Mouse (Mus musculus): ENCODE measurements at regions not wholly inside any gene's neighbourhood (a gene's known extent, or its start where the extent isn't known, plus 50 kb on each side); places are given as distances from the start of the nearest gene placed in this dataset.

GRCm38 (mm10) chr9:122521569-122521968, 170.2 kb downstream of the Abhd5 start:
- Histone ChIP-seq H3K27ac (ENCODE audit: insufficient read depth, low read depth, low read length) (no peak overlapping the region), H3K36me3 (ENCODE audit: control insufficient read depth, insufficient read depth, low read length) (no peaks in the 10 kb centered on the region), H3K27me3 (replicated peaks; ENCODE audit: control insufficient read depth, insufficient read depth, low read length) (no peaks in the 10 kb centered on the region), H3K4me1 (ENCODE audit: control insufficient read depth, insufficient read depth, low read length) (no peaks in the 10 kb centered on the region), H3K4me3 (ENCODE audit: insufficient read depth, low read depth, low read length) (no peak overlapping the region)
- 51% methylated on average over 5 of the region's 5 CpGs for WGBS
- DNase-seq: peak; percentile 33
- no peak for TF ChIP-seq CTCF (conservative IDR thresholded peaks at IDR 0.05; ENCODE audit: insufficient read depth, insufficient read length, low read depth, low read length)
- TF ChIP-seq POLR2A (IDR thresholded peaks at IDR 0.05; ENCODE audit: low read depth, low read length): no peak

- TF ChIP-seq POLR2A (IDR thresholded peaks at IDR 0.05; ENCODE audit: low read depth, low read length) (no peak), CTCF (conservative IDR thresholded peaks at IDR 0.05; ENCODE audit: insufficient read depth, insufficient read length, low read depth, low read length) (no peak)
- Histone ChIP-seq H3K4me1 (ENCODE audit: control insufficient read depth, insufficient read depth, low read length) (no peaks in the 10 kb centered on the region), H3K27me3 (replicated peaks; ENCODE audit: control insufficient read depth, insufficient read depth, low read length) (no peaks in the 10 kb centered on the region), H3K27ac (ENCODE audit: insufficient read depth, low read depth, low read length) (no peak overlapping the region), H3K4me3 (ENCODE audit: insufficient read depth, low read depth, low read length) (no peak overlapping the region), H3K36me3 (ENCODE audit: control insufficient read depth, insufficient read depth, low read length) (no peaks in the 10 kb centered on the region)
- DNase-seq: no peak
- WGBS: 33% methylated on average over 10 of the region's 10 CpGs
These were observed 174.2 kb downstream of the Abhd5 start for GRCm38 (mm10) chr9:122525621-122526055.

- DNase-seq: no peak
- no peaks in the 10 kb centered on the region for H3K4me1 ChIP-seq (ENCODE audit: control insufficient read depth, insufficient read depth, low read length)
- H3K36me3 ChIP-seq (ENCODE audit: control insufficient read depth, insufficient read depth, low read length): no peaks in the 10 kb centered on the region
- H3K27me3 ChIP-seq (replicated peaks; ENCODE audit: control insufficient read depth, insufficient read depth, low read length): no peaks in the 10 kb centered on the region
- no peak overlapping the region for H3K27ac ChIP-seq (ENCODE audit: insufficient read depth, low read depth, low read length)
- H3K4me3 ChIP-seq (ENCODE audit: insufficient read depth, low read depth, low read length): no peak overlapping the region
- 81% methylated on average over 6 of the region's 6 CpGs for WGBS
- TF ChIP-seq POLR2A (IDR thresholded peaks at IDR 0.05; ENCODE audit: low read depth, low read length) (no peak), CTCF (conservative IDR thresholded peaks at IDR 0.05; ENCODE audit: insufficient read depth, insufficient read length, low read depth, low read length) (no peak)
These were observed 176.9 kb downstream of the Abhd5 start for GRCm38 (mm10) chr9:122528267-122528666.

- TF ChIP-seq CTCF (conservative IDR thresholded peaks at IDR 0.05; ENCODE audit: insufficient read depth, insufficient read length, low read depth, low read length) (no peak), POLR2A (IDR thresholded peaks at IDR 0.05; ENCODE audit: low read depth, low read length) (no peak)
- Histone ChIP-seq H3K27me3 (replicated peaks; ENCODE audit: control insufficient read depth, insufficient read depth, low read length) (no peaks in the 10 kb centered on the region), H3K4me1 (ENCODE audit: control insufficient read depth, insufficient read depth, low read length) (no peaks in the 10 kb centered on the region), H3K4me3 (ENCODE audit: insufficient read depth, low read depth, low read length) (no peak overlapping the region), H3K27ac (ENCODE audit: insufficient read depth, low read depth, low read length) (no peak overlapping the region), H3K36me3 (ENCODE audit: control insufficient read depth, insufficient read depth, low read length) (no peaks in the 10 kb centered on the region)
- no peak for DNase-seq
These were observed 178.3 kb downstream of the Abhd5 start for GRCm38 (mm10) chr9:122529721-122530120.

- no peak for TF ChIP-seq CTCF (conservative IDR thresholded peaks at IDR 0.05; ENCODE audit: insufficient read depth, insufficient read length, low read depth, low read length)
- TF ChIP-seq POLR2A (IDR thresholded peaks at IDR 0.05; ENCODE audit: low read depth, low read length): no peak
- H3K27ac ChIP-seq (ENCODE audit: insufficient read depth, low read depth, low read length): no peak overlapping the region
- H3K4me1 ChIP-seq (ENCODE audit: control insufficient read depth, insufficient read depth, low read length): no peaks in the 10 kb centered on the region
- H3K4me3 ChIP-seq (ENCODE audit: insufficient read depth, low read depth, low read length): no peak overlapping the region
- H3K27me3 ChIP-seq (replicated peaks; ENCODE audit: control insufficient read depth, insufficient read depth, low read length): no peaks in the 10 kb centered on the region
- no peak for DNase-seq
- WGBS: 65% methylated on average over 2 of the region's 2 CpGs
- H3K36me3 ChIP-seq (ENCODE audit: control insufficient read depth, insufficient read depth, low read length): no peaks in the 10 kb centered on the region
These were observed 180.4 kb downstream of the Abhd5 start for GRCm38 (mm10) chr9:122531806-122532205.

GRCm38 (mm10) chr9:122534121-122534814, 182.9 kb downstream of the Abhd5 start:
- no peaks in the 10 kb centered on the region for H3K36me3 ChIP-seq (ENCODE audit: control insufficient read depth, insufficient read depth, low read length)
- WGBS: 52% methylated on average over 15 of the region's 15 CpGs
- H3K27me3 ChIP-seq (replicated peaks; ENCODE audit: control insufficient read depth, insufficient read depth, low read length): no peaks in the 10 kb centered on the region
- DNase-seq: no peak
- no peak for TF ChIP-seq CTCF (conservative IDR thresholded peaks at IDR 0.05; ENCODE audit: insufficient read depth, insufficient read length, low read depth, low read length)
- TF ChIP-seq POLR2A (IDR thresholded peaks at IDR 0.05; ENCODE audit: low read depth, low read length): no peak
- H3K4me3 ChIP-seq (ENCODE audit: insufficient read depth, low read depth, low read length): no peak overlapping the region
- no peak overlapping the region for H3K27ac ChIP-seq (ENCODE audit: insufficient read depth, low read depth, low read length)
- no peaks in the 10 kb centered on the region for H3K4me1 ChIP-seq (ENCODE audit: control insufficient read depth, insufficient read depth, low read length)

- Histone ChIP-seq H3K27ac (ENCODE audit: insufficient read depth, low read depth, low read length) (no peak overlapping the region), H3K4me3 (ENCODE audit: insufficient read depth, low read depth, low read length) (no peak overlapping the region), H3K36me3 (ENCODE audit: control insufficient read depth, insufficient read depth, low read length) (no peaks in the 10 kb centered on the region), H3K4me1 (ENCODE audit: control insufficient read depth, insufficient read depth, low read length) (no peaks in the 10 kb centered on the region), H3K27me3 (replicated peaks; ENCODE audit: control insufficient read depth, insufficient read depth, low read length) (no peaks in the 10 kb centered on the region)
- 52% methylated on average over 2 of the region's 2 CpGs for WGBS
- TF ChIP-seq CTCF (conservative IDR thresholded peaks at IDR 0.05; ENCODE audit: insufficient read depth, insufficient read length, low read depth, low read length) (no peak), POLR2A (IDR thresholded peaks at IDR 0.05; ENCODE audit: low read depth, low read length) (no peak)
- DNase-seq: no peak
These were observed 183.6 kb downstream of the Abhd5 start for GRCm38 (mm10) chr9:122534965-122535364.

All from kidney, adult 2 months (tissue).